ENCODE assay signal across 8 mouse cellular contexts in the genomic region with DNA sequence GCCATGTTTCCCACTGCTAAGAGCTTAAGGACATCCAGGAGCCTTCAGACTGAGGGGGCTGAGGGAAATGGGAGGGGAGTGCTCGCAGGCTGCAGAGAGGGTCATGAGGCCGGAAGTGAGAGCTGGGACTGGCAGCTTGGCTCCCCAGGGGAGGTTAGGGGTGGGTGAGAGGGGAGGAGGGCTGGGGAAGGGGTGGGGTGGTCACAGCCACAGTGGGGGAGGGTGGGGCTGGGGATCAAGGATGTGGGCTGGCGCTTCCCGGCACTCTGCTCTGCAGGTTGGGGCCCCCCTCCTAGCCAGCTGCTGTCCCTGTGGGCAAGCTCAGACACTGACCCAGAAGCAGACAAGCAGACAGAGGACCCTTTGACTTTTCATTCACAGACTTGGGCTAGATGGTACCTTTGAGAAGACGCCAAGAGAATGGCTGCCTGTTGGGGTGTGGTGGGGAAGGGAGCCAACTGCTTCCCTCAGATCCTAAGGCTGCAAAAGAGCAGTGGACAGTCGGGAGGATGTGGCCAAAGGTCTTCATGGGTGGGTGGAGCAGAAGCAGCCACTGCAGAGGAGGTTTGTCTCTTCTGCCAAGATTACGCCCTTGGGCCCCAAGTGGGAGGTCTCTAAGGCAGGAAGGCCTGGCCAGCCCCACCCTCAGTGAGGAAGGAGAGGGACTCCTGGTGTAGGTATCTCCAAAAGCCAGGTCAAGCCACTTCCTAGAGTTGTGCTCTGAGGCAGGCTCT. TPM values are rescaled to one million over a fixed set of nuclear protein-coding genes. Genes with fewer than 3 reads are reported as not detected.
DNase-seq lines count a peak whose midpoint lies in the region; ATAC-seq and TF ChIP-seq lines count a peak whose summit lies in the region.

No protein-coding gene starts in this region.

- H3K27ac ChIP-seq in MEL (ENCODE audit: control insufficient read depth, low read depth, low read length), result peak overlapping the region; percentile 21
- H3K27ac ChIP-seq in embryonic fibroblast, embryonic 13.5 days (ENCODE audit: insufficient read depth, low read length), result peak overlapping the region; percentile 63
- H3K27ac ChIP-seq in hindbrain, embryonic 15.5 days (replicated peaks), result peak overlapping the region; percentile 46
- peak overlapping the region; percentile 43 for H3K27ac ChIP-seq in liver, adult 2 months (replicated peaks; ENCODE audit: insufficient read depth, low read depth, low read length)

- H3K27me3 ChIP-seq in MEL (ENCODE audit: control insufficient read depth in 1 of 2, insufficient read depth in 2 of 2, low read length in 2 of 2), result no peaks in the 10 kb centered on the region
- no peaks in the 10 kb centered on the region for H3K27me3 ChIP-seq in hindbrain, embryonic 15.5 days
- H3K27me3 ChIP-seq in liver, adult 2 months (ENCODE audit: control insufficient read depth, insufficient read depth, low read length), result no peaks in the 10 kb centered on the region

- H3K9me3 ChIP-seq in MEL (replicated peaks; ENCODE audit: insufficient read depth, low read length), result no peaks in the 10 kb centered on the region
- H3K9me3 ChIP-seq in hindbrain, embryonic 15.5 days, result no peaks in the 10 kb centered on the region

- TF ChIP-seq RAD21 in MEL (IDR thresholded peaks at IDR 0.05; ENCODE audit: low read depth, low read length), result no peak

- TF ChIP-seq EP300 in MEL (IDR thresholded peaks at IDR 0.05; ENCODE audit: low read depth in 1 of 2, low read length in 2 of 2), result no peak

- WGBS in hindbrain, embryonic 15.5 days, result 38% methylated on average over 7 of the region's 7 CpGs
- WGBS in liver, adult 2 months, result 32% methylated on average over 7 of the region's 7 CpGs

- TF ChIP-seq POLR2A in MEL (IDR thresholded peaks at IDR 0.05; ENCODE audit: control insufficient read depth in 1 of 2, insufficient read depth in 1 of 2, low read depth in 1 of 2, low read length in 2 of 2, poor library complexity in 1 of 2), result no peak; a peak in 1 of 4 replicates
- TF ChIP-seq POLR2A in embryonic fibroblast, embryonic 13.5 days (IDR thresholded peaks at IDR 0.05; ENCODE audit: low read depth, low read length), result no peak
- TF ChIP-seq POLR2A in liver, adult 2 months (IDR thresholded peaks at IDR 0.05; ENCODE audit: extremely low read depth, insufficient read depth, low read length), result no peak

- no peak for ATAC-seq in hindbrain, embryonic 15.5 days (ENCODE audit: low FRiP score, low read depth)

- peaks cover 7 to 18% of the 10 kb centered on the region in 2 experiments for H3K4me1 ChIP-seq in MEL (ENCODE audit: control insufficient read depth in 1 of 2, insufficient read depth in 2 of 2, low read length in 2 of 2)
- H3K4me1 ChIP-seq in embryonic fibroblast, embryonic 13.5 days (ENCODE audit: control insufficient read depth, insufficient read depth, low read length), result peaks cover 33% of the 10 kb centered on the region
- H3K4me1 ChIP-seq in hindbrain, embryonic 15.5 days (replicated peaks), result peaks cover 50% of the 10 kb centered on the region
- peaks cover 20% of the 10 kb centered on the region for H3K4me1 ChIP-seq in liver, adult 2 months (ENCODE audit: control insufficient read depth, insufficient read depth, low read length)

- peaks cover 0 to 15% of the 10 kb centered on the region in 2 experiments; a peak in 2 of 4 replicates for H3K36me3 ChIP-seq in MEL (ENCODE audit: control insufficient read depth in 1 of 2, insufficient read depth in 2 of 2, low read length in 2 of 2)
- peaks cover 20% of the 10 kb centered on the region for H3K36me3 ChIP-seq in hindbrain, embryonic 15.5 days
- peaks cover 4% of the 10 kb centered on the region; the same call in 1 of the 2 replicates for H3K36me3 ChIP-seq in liver, adult 2 months (ENCODE audit: control insufficient read depth, insufficient read depth, low read length)

- peak; percentile 32 to 40 for DNase-seq in B cell, adult 2 months
- DNase-seq in MEL (ENCODE audit: low read depth, low spot score), result peak; percentile 64
- peak; percentile 75 for DNase-seq in liver, adult 2 months (ENCODE audit: extremely low read depth, low read depth, low spot score)
- peak; percentile 36 to 46 for DNase-seq in natural killer cell, adult 2 months (ENCODE audit: low spot score in 2 of 2)
- DNase-seq in right cerebral cortex, postnatal 25 days, result no peak
- no peak for DNase-seq in right cerebral cortex, postnatal 10 days (ENCODE audit: low spot score in 2 of 2)

- no peak overlapping the region for H3K4me2 ChIP-seq in hindbrain, embryonic 15.5 days

- no peaks in the 10 kb centered on the region for H3K79me2 ChIP-seq in MEL (ENCODE audit: control insufficient read depth, insufficient read depth, low read length, poor library complexity)
- no peaks in the 10 kb centered on the region for H3K79me2 ChIP-seq in liver, adult 2 months (ENCODE audit: control insufficient read depth, insufficient read depth, low read length)

- 0 out of 2 replicates have a peak overlapping the region, but pooled peaks have one; percentile 3 for H3K9ac ChIP-seq in MEL (ENCODE audit: control insufficient read depth, low read depth, low read length, poor library complexity, severe bottlenecking)
- H3K9ac ChIP-seq in hindbrain, embryonic 15.5 days, result no peak overlapping the region
- peak overlapping the region; percentile 29 for H3K9ac ChIP-seq in liver, adult 2 months (ENCODE audit: low read depth, low read length)

- H3K4me3 ChIP-seq in MEL (ENCODE audit: control insufficient read depth in 1 of 2, insufficient read depth in 1 of 2, low read depth in 2 of 2, low read length in 2 of 2), result no peak overlapping the region
- no peak overlapping the region for H3K4me3 ChIP-seq in embryonic fibroblast, embryonic 13.5 days (ENCODE audit: insufficient read depth, low read length)
- H3K4me3 ChIP-seq in hindbrain, embryonic 15.5 days, result no peak overlapping the region
- H3K4me3 ChIP-seq in liver, adult 2 months (ENCODE audit: insufficient read depth, low read depth, low read length), result no peak overlapping the region

- no peak for TF ChIP-seq CTCF in MEL (IDR thresholded peaks at IDR 0.05 in 2 of 3, conservative IDR thresholded peaks at IDR 0.05 in 1 of 3; ENCODE audit: control insufficient read depth in 1 of 3, insufficient read depth in 1 of 3, low read depth in 2 of 3, low read length in 3 of 3, poor library complexity in 1 of 3, severe bottlenecking in 1 of 3)
- no peak for TF ChIP-seq CTCF in embryonic fibroblast, embryonic 13.5 days (IDR thresholded peaks at IDR 0.05; ENCODE audit: borderline replicate concordance, insufficient read depth, low read length)
- no peak for TF ChIP-seq CTCF in liver, adult 2 months (IDR thresholded peaks at IDR 0.05; ENCODE audit: low read depth, low read length)

TF ChIP-seq in MEL, 35 proteins besides CTCF, POLR2A, EP300 and RAD21:
- TF ChIP-seq RCOR1 (IDR thresholded peaks at IDR 0.05; ENCODE audit: low read depth, low read length), result no peak
- no peak for TF ChIP-seq USF2 (IDR thresholded peaks at IDR 0.05; ENCODE audit: borderline replicate concordance in 1 of 2, insufficient read depth in 1 of 2, low read depth in 1 of 2, low read length in 2 of 2)
- no peak for TF ChIP-seq NELFE (IDR thresholded peaks at IDR 0.05; ENCODE audit: low read depth, low read length)
- TF ChIP-seq TAL1 (IDR thresholded peaks at IDR 0.05; ENCODE audit: low read length), result no peak
- no peak for TF ChIP-seq KAT2A (conservative IDR thresholded peaks at IDR 0.05; ENCODE audit: low read depth, low read length)
- no peak for TF ChIP-seq SIN3A (IDR thresholded peaks at IDR 0.05; ENCODE audit: low read length)
- TF ChIP-seq TCF12 (IDR thresholded peaks at IDR 0.05; ENCODE audit: low read depth, low read length), result no peak
- no peak for TF ChIP-seq E2F4 (IDR thresholded peaks at IDR 0.05; ENCODE audit: borderline replicate concordance, low read depth, low read length)
- TF ChIP-seq MYB (IDR thresholded peaks at IDR 0.05; ENCODE audit: low read depth, low read length), result no peak

RNA-seq across cellular contexts. Expression of a gene that starts 46.5 kb away (rescaled TPM):
- total RNA-seq in MEL (2012; rRNA removed), result 2.5 and 2.9 TPM in 2 replicates
- 1 to 10 TPM in 1 of 2 experiments, not detected in 1; 8.8 TPM for polyA plus RNA-seq in MEL (2012; ENCODE audit: insufficient read depth in 1 of 2, insufficient read length in 2 of 2, low read depth in 1 of 2, low replicate concordance in 2 of 2, missing spikeins in 1 of 2)
- 37.5 and 46.0 TPM in 2 replicates for polyA plus RNA-seq in embryonic fibroblast, embryonic 13.5 days (2011; ENCODE audit: insufficient read length, low read depth, missing spikeins)
- polyA plus RNA-seq in hindbrain, embryonic 15.5 days (2015; fragmentation: Nextera tagmentation; extraction: Ambion mirVana), result 11.8 and 13.9 TPM in 2 replicates
- 2.4 and 4.1 TPM in 2 replicates for total RNA-seq in liver, adult 2 months (2014; rRNA removed)
- polyA plus RNA-seq in liver, adult 2 months (2012; rRNA removed), result 8.7 and 8.8 TPM in 2 replicates

Comparison
In these comparisons a context has a peak if more than half of its experiments do, and no peak if none do; other contexts are left out.
1. DNase-seq: peak in B cell, adult 2 months (2 of 2), MEL (single experiment), liver, adult 2 months (single experiment) and natural killer cell, adult 2 months (2 of 2); none in right cerebral cortex, postnatal 25 days (single experiment) and right cerebral cortex, postnatal 10 days (0 of 2).
2. Peak in every context shown above with its lines, with median percentiles within 50 percentile points of each other: H3K27ac ChIP-seq.